Comparison of ENCODE assay signal across 16 mouse cellular contexts in genomic region chr17:66218321-66218720, GRCm38 (mm10).
"Had no signal": no experiment of that assay in that cellular context is flagged by ENCODE, and none has a peak within 500 bp of the region (broad histone marks: within the 10 kb centered on the region; RNA-seq: fewer than 3 reads in every experiment).

No protein-coding gene starts in this region.

- H3K4me1 ChIP-seq: lung, embryonic 15.5 days; midbrain, embryonic 12.5 days; neural tube, embryonic 12.5 days; stomach, embryonic 15.5 days had no signal

- H3K36me3 ChIP-seq: lung, embryonic 15.5 days; midbrain, embryonic 12.5 days; neural tube, embryonic 12.5 days; stomach, embryonic 15.5 days had no signal

- H3K9me3 ChIP-seq: lung, embryonic 15.5 days; midbrain, embryonic 12.5 days; neural tube, embryonic 12.5 days; stomach, embryonic 15.5 days had no signal

- H3K27me3 ChIP-seq: lung, embryonic 15.5 days; midbrain, embryonic 12.5 days; neural tube, embryonic 12.5 days; stomach, embryonic 15.5 days had no signal

- DNase-seq: lung, adult 2 months; lung, postnatal 14 days; lung, postnatal 36 days; midbrain, embryonic 14.5 days; right cerebral cortex, postnatal 14 days; thymus, adult 2 months; thymus, postnatal 25 days; thymus, postnatal 4 days had no signal

- H3K4me3 ChIP-seq: lung, embryonic 15.5 days; midbrain, embryonic 12.5 days; neural tube, embryonic 12.5 days; stomach, embryonic 15.5 days had no signal

- ATAC-seq: lung, postnatal 0 days had no signal

- H3K9ac ChIP-seq: liver, embryonic 14.5 days; lung, embryonic 15.5 days; midbrain, embryonic 12.5 days; neural tube, embryonic 12.5 days; stomach, embryonic 15.5 days had no signal

- H3K27ac ChIP-seq: liver, embryonic 14.5 days; lung, embryonic 15.5 days; macrophage; midbrain, embryonic 12.5 days; neural tube, embryonic 12.5 days; stomach, embryonic 15.5 days; stomach, postnatal 0 days had no signal
